Mouse (Mus musculus): ENCODE measurements at regions not wholly inside any gene's neighbourhood (a gene's known extent, or its start where the extent isn't known, plus 50 kb on each side); places are given as distances from the start of the nearest gene placed in this dataset.
"Not testable (repeated sequence)": the region's sequence is repeated elsewhere in the genome, so short reads cannot be mapped to it uniquely, and the experiment has no call there.

DNA sequence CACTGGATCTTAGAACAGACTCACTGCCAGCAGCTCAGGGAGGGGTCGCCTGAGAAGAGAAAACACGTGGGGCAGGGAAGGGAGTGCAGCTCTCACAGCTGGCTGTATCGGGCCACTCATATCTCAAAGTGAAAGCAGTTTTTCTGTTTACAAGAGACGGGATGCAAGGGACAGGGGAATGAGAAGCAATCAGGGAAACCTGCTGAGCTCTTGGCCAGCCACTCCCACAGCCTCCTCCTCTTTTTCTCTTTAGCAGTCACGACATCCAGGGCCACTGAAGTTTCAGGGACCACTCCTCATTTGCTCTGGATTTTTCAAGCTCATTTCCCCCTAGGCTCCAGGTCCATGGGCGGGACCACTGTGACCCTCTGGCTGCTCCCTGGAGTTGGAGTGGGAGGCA is 2901.5 kb downstream of the Gm37988 start:
- TF ChIP-seq CTCF, EP300 (IDR thresholded peaks at IDR 0.05; ENCODE audit: low read depth): not testable (repeated sequence)
